Mouse (Mus musculus) mouse trophoblast stem cell (cell line): Measurements from ENCODE around the gene Arih1.
"Not testable (repeated sequence)": the region's sequence is repeated elsewhere in the genome, so short reads cannot be mapped to it uniquely, and the experiment has no call there.

Experiments
- in situ Hi-C, 2 experiments: fragments of 300-500 bp; cut with MseI, MboI; formaldehyde crosslinking; loops; 2 replicates in 1 of 2; 3 replicates in 1 of 2; pipeline ENCODE4 v1.15.1; 2025

The Arih1 gene

GRCm38 (mm10) chr9:59458997-59459510 is 27.4 kb downstream of the Arih1 start:
- in situ Hi-C loops = no loop called here

GRCm38 (mm10) chr9:59458416-59458815 is 28.0 kb downstream of the Arih1 start:
- in situ Hi-C loops = no loop called here

GRCm38 (mm10) chr9:59457671-59458070 is 28.7 kb downstream of the Arih1 start:
- in situ Hi-C loops = no loop called here

- in situ Hi-C loops = no loop called here
Observed at GRCm38 (mm10) chr9:59455404-59456068, 30.9 kb downstream of the Arih1 start.

- in situ Hi-C loops = no loop called here
Observed at GRCm38 (mm10) chr9:59433729-59434128, 52.7 kb downstream of the Arih1 start.

- in situ Hi-C loops = no loop called here
Observed at GRCm38 (mm10) chr9:59431626-59432025, 54.8 kb downstream of the Arih1 start.

- in situ Hi-C loops = no loop called here
Observed at GRCm38 (mm10) chr9:59420487-59420886, 65.9 kb downstream of the Arih1 start.

- in situ Hi-C loops = no loop called here
Observed at GRCm38 (mm10) chr9:59407271-59407670, 79.1 kb downstream of the Arih1 start.

- in situ Hi-C loops = no loop called here
Observed at GRCm38 (mm10) chr9:59389086-59389485, 97.3 kb downstream of the Arih1 start.

- in situ Hi-C loops = no loop called here
Observed at GRCm38 (mm10) chr9:59388311-59388710, 98.1 kb downstream of the Arih1 start.

GRCm38 (mm10) chr9:59387461-59387860 is 99.0 kb downstream of the Arih1 start:
- in situ Hi-C loops = no loop called here

- in situ Hi-C loops = no loop called here
Observed at GRCm38 (mm10) chr9:59375626-59376025, 110.8 kb downstream of the Arih1 start.

- in situ Hi-C loops = no loop called here
Observed at GRCm38 (mm10) chr9:59369646-59370045, 116.8 kb downstream of the Arih1 start.

- in situ Hi-C loops = no loop called here
Observed at GRCm38 (mm10) chr9:59369220-59369619, 117.2 kb downstream of the Arih1 start.

GRCm38 (mm10) chr9:59360487-59360886 is 125.9 kb downstream of the Arih1 start:
- in situ Hi-C loops = not testable (repeated sequence)

GRCm38 (mm10) chr9:59358041-59358440 is 128.4 kb downstream of the Arih1 start:
- in situ Hi-C loops = not testable (repeated sequence)

- in situ Hi-C loops = no loop called here
Observed at GRCm38 (mm10) chr9:59353253-59353639, 133.2 kb downstream of the Arih1 start, which contains the start of gene Bbs4. Gene Bbs4 (minus strand): TSS chr9:59353508.

GRCm38 (mm10) chr9:59352586-59353252 is 133.7 kb downstream of the Arih1 start:
- in situ Hi-C loops = no loop called here

- in situ Hi-C loops = no loop called here
Observed at GRCm38 (mm10) chr9:59346176-59346575, 140.2 kb downstream of the Arih1 start.

- in situ Hi-C loops = no loop called here
Observed at GRCm38 (mm10) chr9:59340002-59340401, 146.4 kb downstream of the Arih1 start.

- in situ Hi-C loops = no loop called here
Observed at GRCm38 (mm10) chr9:59339107-59339506, 147.3 kb downstream of the Arih1 start.

- in situ Hi-C loops = no loop called here
Observed at GRCm38 (mm10) chr9:59338411-59338810, 148.0 kb downstream of the Arih1 start.
